Mouse (Mus musculus): ENCODE measurements around the gene Fos. TPM values are rescaled to one million over a fixed set of nuclear protein-coding genes. Genes with fewer than 3 reads are reported as not detected.

Gene Fos
- polyA plus RNA-seq (2012; rRNA removed) = 0.75 and 0.97 TPM in 2 replicates

DNA sequence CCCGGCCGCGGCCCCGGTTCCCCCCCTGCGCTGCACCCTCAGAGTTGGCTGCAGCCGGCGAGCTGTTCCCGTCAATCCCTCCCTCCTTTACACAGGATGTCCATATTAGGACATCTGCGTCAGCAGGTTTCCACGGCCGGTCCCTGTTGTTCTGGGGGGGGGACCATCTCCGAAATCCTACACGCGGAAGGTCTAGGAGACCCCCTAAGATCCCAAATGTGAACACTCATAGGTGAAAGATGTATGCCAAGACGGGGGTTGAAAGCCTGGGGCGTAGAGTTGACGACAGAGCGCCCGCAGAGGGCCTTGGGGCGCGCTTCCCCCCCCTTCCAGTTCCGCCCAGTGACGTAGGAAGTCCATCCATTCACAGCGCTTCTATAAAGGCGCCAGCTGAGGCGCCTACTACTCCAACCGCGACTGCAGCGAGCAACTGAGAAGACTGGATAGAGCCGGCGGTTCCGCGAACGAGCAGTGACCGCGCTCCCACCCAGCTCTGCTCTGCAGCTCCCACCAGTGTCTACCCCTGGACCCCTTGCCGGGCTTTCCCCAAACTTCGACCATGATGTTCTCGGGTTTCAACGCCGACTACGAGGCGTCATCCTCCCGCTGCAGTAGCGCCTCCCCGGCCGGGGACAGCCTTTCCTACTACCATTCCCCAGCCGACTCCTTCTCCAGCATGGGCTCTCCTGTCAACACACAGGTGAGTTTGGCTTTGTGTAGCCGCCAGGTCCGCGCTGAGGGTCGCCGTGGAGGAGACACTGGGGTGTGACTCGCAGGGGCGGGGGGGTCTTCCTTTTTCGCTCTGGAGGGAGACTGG is at the start of gene Fos:
Gene Fos, plus strand, starts transcription at position 410 of the 817 bp plus-strand sequence.

Other genes starting within 250 kb of the Fos start
- 2.0 TPM in 2 replicates for gene Mlh3, start 203.3 kb upstream of the Fos start, polyA plus RNA-seq (2012; rRNA removed)
- 25.4 and 28.4 TPM in 2 replicates for gene Acyp1, start 185.5 kb upstream of the Fos start, polyA plus RNA-seq (2012; rRNA removed)
- 0.03 and 0.05 TPM in 2 replicates for gene Zc2hc1c, start 185.3 kb upstream of the Fos start, polyA plus RNA-seq (2012; rRNA removed)
- gene Nek9, start 134.5 kb upstream of the Fos start, polyA plus RNA-seq (2012; rRNA removed) = 8.3 and 9.8 TPM in 2 replicates
- 62.8 and 72.6 TPM in 2 replicates for gene Tmed10, start 99.0 kb upstream of the Fos start, polyA plus RNA-seq (2012; rRNA removed)
- 2.3 TPM in 2 replicates for gene Jdp2, start 125.1 kb downstream of the Fos start, polyA plus RNA-seq (2012; rRNA removed)
- gene Batf, start 212.8 kb downstream of the Fos start, polyA plus RNA-seq (2012; rRNA removed) = 3.5 and 3.8 TPM in 2 replicates

All from liver, embryonic 14 days (tissue).